Mouse (Mus musculus) midbrain, embryonic 11.5 days (tissue): ENCODE data around the gene Wdr25. TPM values are rescaled to one million over a fixed set of nuclear protein-coding genes. Genes with fewer than 3 reads are reported as not detected.

Experiments used
- ATAC-seq: fragments of 200-750 bp; cut with Nextera tagmentation; 2 replicates; pipeline ENCODE4 v1.8.0; 2017; ENCODE audit warnings: moderate TSS enrichment, moderate library complexity; ENCODE audit not compliant: low FRiP score
- DNase-seq: peaks from one replicate; pipeline ENCODE4 v3.0.0; 2015; ENCODE audit warnings: low spot score; ENCODE audit errors: missing footprints
- H3K27ac ChIP-seq: fragments of 300-500 bp; sonication (generic); 2 replicates; pipeline ENCODE4 v1.5.1; 2014; ENCODE audit warnings: low read depth, low read length
- H3K27me3 ChIP-seq: fragments of 300-500 bp; sonication (generic); 2 replicates; pipeline ENCODE4 v1.6.1; 2014; ENCODE audit warnings: mild to moderate bottlenecking, low read length, moderate library complexity, mixed read lengths; ENCODE audit not compliant: control insufficient read depth, insufficient read depth
- H3K36me3 ChIP-seq: fragments of 300-500 bp; sonication (generic); 2 replicates; pipeline ENCODE4 v1.6.1; 2014; ENCODE audit warnings: mild to moderate bottlenecking, low read length, moderate library complexity, mixed read lengths; ENCODE audit not compliant: control insufficient read depth, insufficient read depth
- H3K4me1 ChIP-seq: fragments of 300-500 bp; sonication (generic); 2 replicates; pipeline ENCODE4 v1.6.1; 2014; ENCODE audit warnings: low read length; ENCODE audit not compliant: control insufficient read depth, insufficient read depth
- H3K4me2 ChIP-seq: fragments of 300-500 bp; sonication (generic); 2 replicates; pipeline ENCODE4 v1.6.1; 2014; ENCODE audit warnings: mild to moderate bottlenecking, moderate library complexity
- H3K4me3 ChIP-seq: fragments of 300-500 bp; sonication (generic); 2 replicates; pipeline ENCODE4 v1.5.1; 2014; ENCODE audit warnings: low read depth, low read length
- H3K9ac ChIP-seq: fragments of 300-500 bp; sonication (generic); 2 replicates; pipeline ENCODE4 v1.6.1; 2014; ENCODE audit warnings: low read length
- H3K9me3 ChIP-seq: fragments of 300-500 bp; sonication (generic); 2 replicates; pipeline ENCODE4 v1.6.1; 2016; ENCODE audit warnings: low read length; ENCODE audit not compliant: control insufficient read depth
- WGBS: fragments of 180-500 bp; shearing (Covaris S2); extraction: QIAGEN DNeasy Blood & Tissue Kit; methylation state at CpG from one replicate; pipeline ENCODE4 v1.1.7; 2014; 5-methylcytosine and 5-hydroxymethylcytosine counted together
- polyA plus RNA-seq: library from polyadenylated mRNA; unstranded; fragments of >200 nt; fragmentation: Nextera tagmentation; extraction: Ambion mirVana; gene quantifications from 2 replicates; pipeline ENCODE4 v1.2.1, GENCODE M21; 2014

The Wdr25 gene
- polyA plus RNA-seq, 1 experiment from 2014 or later: 4.7 TPM

DNA sequence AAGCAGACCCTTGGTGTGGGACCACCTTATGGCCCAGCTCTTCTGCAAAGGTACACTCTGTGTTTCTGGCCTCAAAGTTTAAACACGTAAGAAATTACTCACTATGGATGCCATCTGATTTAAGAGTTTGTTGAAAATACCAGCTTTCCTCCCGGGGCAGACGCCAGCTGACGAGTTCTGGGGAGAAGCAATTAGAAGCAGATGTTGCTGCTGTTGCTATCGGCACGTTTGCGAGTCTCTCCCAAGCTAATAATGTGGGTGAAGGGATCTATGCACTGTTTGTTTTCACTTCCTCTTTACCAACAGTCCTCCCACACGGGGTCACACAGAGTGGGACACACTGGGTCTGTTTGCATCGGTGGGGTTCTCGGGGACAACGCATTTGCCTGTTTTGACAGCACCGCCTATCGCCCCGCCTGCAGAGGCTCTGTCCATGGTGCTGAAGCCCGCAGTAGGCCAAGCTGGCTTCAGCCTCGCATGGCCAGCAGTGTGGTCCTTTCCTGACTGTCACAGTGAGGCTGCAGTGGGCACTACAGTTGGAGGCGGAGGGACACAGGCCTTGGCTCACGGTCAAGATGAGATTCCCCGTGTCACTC, 101.1 kb downstream of the Wdr25 start:
- no peaks in the 10 kb centered on the region for H3K36me3 ChIP-seq
- no peak overlapping the region for H3K9ac ChIP-seq
- no peaks in the 10 kb centered on the region for H3K27me3 ChIP-seq
- DNase-seq (peak; percentile 97), ATAC-seq (no peak)
- no peaks in the 10 kb centered on the region for H3K9me3 ChIP-seq
- H3K4me1 ChIP-seq: no peaks in the 10 kb centered on the region
- H3K27ac ChIP-seq: no peak overlapping the region
- no peak overlapping the region for H3K4me3 ChIP-seq
- 18% methylated on average over 19 of the region's 19 CpGs for WGBS
- no peak overlapping the region for H3K4me2 ChIP-seq

DNA sequence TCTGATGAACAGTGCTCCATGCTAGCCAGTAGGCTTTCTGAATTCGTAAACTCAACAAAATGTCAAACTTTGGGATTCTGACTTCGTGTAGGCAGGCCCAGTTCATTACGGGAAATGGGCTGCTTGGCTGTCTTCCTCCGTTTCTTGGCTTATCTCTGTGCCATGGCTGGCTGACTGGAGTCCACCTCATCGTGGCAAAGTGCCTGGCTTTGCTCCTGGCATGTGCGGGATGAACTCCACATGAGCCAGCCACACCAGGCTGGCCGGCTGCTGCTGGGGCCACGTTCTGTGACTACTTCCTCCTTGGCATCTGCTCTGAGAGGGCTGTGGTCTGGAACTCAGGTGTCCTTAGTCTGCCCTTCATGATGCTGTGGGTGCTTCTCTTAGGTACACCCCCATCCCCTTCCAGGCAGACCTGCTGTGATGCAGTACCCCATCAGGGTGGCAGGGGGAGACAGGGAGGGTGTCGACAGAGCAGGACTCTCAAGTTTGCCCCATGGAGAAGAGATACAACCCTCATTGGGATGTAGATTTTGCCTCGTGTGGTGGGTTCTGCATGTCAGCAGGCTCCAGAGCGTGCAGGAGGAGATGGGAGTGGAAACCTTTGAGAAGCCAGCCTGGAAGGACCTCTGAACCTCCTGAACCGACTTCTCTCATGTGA, 102.7 kb downstream of the Wdr25 start:
- Histone ChIP-seq H3K36me3 (no peaks in the 10 kb centered on the region), H3K27ac (no peak overlapping the region), H3K27me3 (no peaks in the 10 kb centered on the region), H3K4me2 (no peak overlapping the region), H3K4me3 (no peak overlapping the region), H3K4me1 (no peaks in the 10 kb centered on the region), H3K9ac (no peak overlapping the region), H3K9me3 (no peaks in the 10 kb centered on the region)
- no peak for DNase-seq
- 77% methylated on average over 12 of the region's 12 CpGs for WGBS
- ATAC-seq: no peak

DNA sequence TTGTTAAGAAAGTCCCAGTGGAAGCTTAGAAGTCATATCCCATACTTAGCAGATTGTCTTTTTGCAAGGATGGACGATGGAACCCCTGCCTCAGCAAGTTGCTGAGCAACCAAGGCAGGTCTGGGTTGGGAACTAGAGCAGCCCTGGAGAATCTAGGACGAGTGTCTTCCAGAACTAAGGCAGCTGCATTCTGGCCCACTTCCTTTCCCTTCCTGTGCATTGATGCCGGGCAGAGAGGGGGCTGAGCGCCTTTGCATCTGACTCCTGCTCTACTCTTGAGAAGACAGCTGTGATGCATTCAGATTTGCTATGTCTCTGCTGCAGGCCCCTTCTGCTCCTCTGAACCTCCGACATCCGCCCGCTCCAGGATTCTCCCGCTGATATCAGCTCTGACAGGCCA, 103.8 kb downstream of the Wdr25 start:
- no peak for DNase-seq
- Histone ChIP-seq H3K9me3 (no peaks in the 10 kb centered on the region), H3K27me3 (no peaks in the 10 kb centered on the region), H3K36me3 (no peaks in the 10 kb centered on the region), H3K4me2 (no peak overlapping the region), H3K4me1 (no peaks in the 10 kb centered on the region), H3K27ac (no peak overlapping the region), H3K9ac (no peak overlapping the region), H3K4me3 (no peak overlapping the region)
- 84% methylated on average over 8 of the region's 8 CpGs for WGBS
- no peak for ATAC-seq

- H3K27me3 ChIP-seq: no peaks in the 10 kb centered on the region
- H3K4me1 ChIP-seq: no peaks in the 10 kb centered on the region
- no peaks in the 10 kb centered on the region for H3K9me3 ChIP-seq
- no peak for ATAC-seq
- DNase-seq: no peak
- H3K36me3 ChIP-seq: no peaks in the 10 kb centered on the region
- no peak overlapping the region for H3K4me2 ChIP-seq
- no peak overlapping the region for H3K9ac ChIP-seq
- no peak overlapping the region for H3K4me3 ChIP-seq
- H3K27ac ChIP-seq: no peak overlapping the region
- WGBS: 79% methylated on average over 7 of the region's 7 CpGs
These were observed 109.5 kb downstream of the Wdr25 start for GRCm38 (mm10) chr12:109002978-109003377.

DNA sequence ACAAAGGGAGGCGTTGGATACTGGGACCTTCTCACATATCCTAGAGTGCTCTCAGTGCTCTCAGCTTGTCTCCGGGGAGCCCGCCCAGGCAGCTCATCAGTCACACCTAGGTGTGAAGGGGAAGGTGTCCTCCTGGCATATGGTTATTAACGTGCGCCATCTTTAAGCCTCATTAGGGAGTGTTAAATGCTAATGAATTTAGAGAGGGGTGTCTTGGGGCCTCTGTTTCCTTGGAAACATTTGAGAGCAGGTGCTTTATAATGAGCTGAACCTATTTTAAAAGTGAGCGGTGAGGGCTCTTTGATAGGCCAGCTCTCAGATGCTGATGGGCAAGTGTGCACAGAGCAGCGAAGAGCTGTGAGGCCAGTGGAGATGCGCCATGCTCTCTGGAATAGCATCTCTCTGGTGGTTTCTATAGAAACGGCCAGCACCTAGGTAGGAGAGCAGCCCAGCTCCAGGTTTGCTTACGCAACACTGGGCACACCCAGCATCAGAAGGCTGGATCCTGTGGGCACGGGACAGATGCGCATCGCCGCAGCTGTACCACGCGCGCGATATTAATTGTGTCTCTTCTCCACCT, 116.7 kb downstream of the Wdr25 start:
- Histone ChIP-seq H3K27me3 (no peaks in the 10 kb centered on the region), H3K9me3 (no peaks in the 10 kb centered on the region), H3K36me3 (no peaks in the 10 kb centered on the region), H3K4me3 (no peak overlapping the region), H3K27ac (no peak overlapping the region), H3K9ac (no peak overlapping the region), H3K4me2 (no peak overlapping the region), H3K4me1 (no peaks in the 10 kb centered on the region)
- ATAC-seq (0 out of 2 replicates have a peak, but pooled peaks have one; percentile 38), DNase-seq (no peak)
- 83% methylated on average over 18 of the region's 18 CpGs for WGBS

- Histone ChIP-seq H3K4me3 (no peak overlapping the region), H3K27ac (no peak overlapping the region), H3K9ac (no peak overlapping the region), H3K27me3 (no peaks in the 10 kb centered on the region), H3K9me3 (no peaks in the 10 kb centered on the region), H3K36me3 (no peaks in the 10 kb centered on the region), H3K4me1 (no peaks in the 10 kb centered on the region), H3K4me2 (no peak overlapping the region)
- WGBS: 88% methylated on average over 10 of the region's 10 CpGs
- no peak for DNase-seq
- no peak for ATAC-seq
These were observed 128.8 kb downstream of the Wdr25 start for GRCm38 (mm10) chr12:109022181-109022691.

- no peak overlapping the region for H3K4me2 ChIP-seq
These were observed 129.5 kb downstream of the Wdr25 start for GRCm38 (mm10) chr12:109022966-109023365.

GRCm38 (mm10) chr12:109023780-109024179, 130.3 kb downstream of the Wdr25 start:
- 59% methylated on average over 9 of the region's 9 CpGs for WGBS
- H3K27ac ChIP-seq: no peak overlapping the region

More at GRCm38 (mm10) chr12:109022966-109023365, 129.5 kb downstream of the Wdr25 start:
- Histone ChIP-seq H3K36me3 (no peaks in the 10 kb centered on the region), H3K9ac (no peak overlapping the region), H3K27me3 (no peaks in the 10 kb centered on the region), H3K4me1 (no peaks in the 10 kb centered on the region), H3K4me3 (no peak overlapping the region), H3K27ac (no peak overlapping the region), H3K9me3 (no peaks in the 10 kb centered on the region)
- DNase-seq: no peak
- 82% methylated on average over 5 of the region's 5 CpGs for WGBS
- no peak for ATAC-seq

GRCm38 (mm10) chr12:109037026-109037425, 143.6 kb downstream of the Wdr25 start:
- Histone ChIP-seq H3K9me3 (no peaks in the 10 kb centered on the region), H3K36me3 (no peaks in the 10 kb centered on the region), H3K27me3 (peaks cover 8% of the 10 kb centered on the region), H3K4me3 (no peak overlapping the region), H3K4me2 (no peak overlapping the region), H3K9ac (no peak overlapping the region), H3K4me1 (peaks cover 12% of the 10 kb centered on the region), H3K27ac (no peak overlapping the region)
- DNase-seq (no peak), ATAC-seq (no peak)
- 96% methylated on average over 2 of the region's 2 CpGs for WGBS

More at GRCm38 (mm10) chr12:109023780-109024179, 130.3 kb downstream of the Wdr25 start:
- Histone ChIP-seq H3K4me1 (no peaks in the 10 kb centered on the region), H3K4me2 (no peak overlapping the region), H3K9me3 (no peaks in the 10 kb centered on the region), H3K4me3 (no peak overlapping the region), H3K27me3 (no peaks in the 10 kb centered on the region), H3K9ac (no peak overlapping the region), H3K36me3 (no peaks in the 10 kb centered on the region)
- no peak for DNase-seq
- ATAC-seq: 0 out of 2 replicates have a peak, but pooled peaks have one; percentile 35
